Mouse (Mus musculus): ENCODE measurements at regions not wholly inside any gene's neighbourhood (a gene's known extent, or its start where the extent isn't known, plus 50 kb on each side); places are given as distances from the start of the nearest gene placed in this dataset.

- TF ChIP-seq CTCF (IDR thresholded peaks at IDR 0.05; ENCODE audit: low read depth) (no peak), EP300 (IDR thresholded peaks at IDR 0.05; ENCODE audit: low read depth) (no peak)
Observed at GRCm38 (mm10) chr3:58169786-58170185, 244.7 kb upstream of the Tsc22d2 start.

All from liver, embryonic 14.5 days (tissue).